ENCODE assay signal across 19 mouse cellular contexts in the genomic region with DNA sequence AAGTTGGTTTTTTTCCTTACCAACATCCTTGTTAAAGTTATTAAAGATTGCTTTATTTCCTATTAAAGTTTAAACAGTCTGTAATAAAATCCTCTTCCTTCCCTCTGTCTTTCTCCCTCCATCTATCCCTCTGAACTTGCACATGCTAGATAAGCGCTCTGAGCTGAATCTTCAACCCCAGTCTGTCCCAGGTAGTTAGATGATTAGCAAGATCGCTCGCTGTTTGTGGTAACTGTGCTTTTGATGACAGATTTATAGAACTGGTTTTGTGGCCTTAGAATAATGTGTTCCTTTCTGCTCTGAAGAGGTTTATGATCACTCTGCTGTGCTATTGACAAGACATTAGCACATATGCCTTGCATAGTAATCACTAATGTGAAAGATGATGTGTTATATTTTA.
"Had no signal": no experiment of that assay in that cellular context is flagged by ENCODE, and none has a peak within 500 bp of the region (broad histone marks: within the 10 kb centered on the region; RNA-seq: fewer than 3 reads in every experiment).

No protein-coding gene starts in this region.

- H3K27ac ChIP-seq: macrophage; midbrain, embryonic 13.5 days; midbrain, embryonic 15.5 days; neural tube, embryonic 12.5 days had no signal

- H3K36me3 ChIP-seq: lung, embryonic 15.5 days; midbrain, embryonic 13.5 days; midbrain, embryonic 15.5 days; neural tube, embryonic 12.5 days had no signal

- H3K27me3 ChIP-seq: lung, embryonic 15.5 days; megakaryocyte, embryonic 14.5 days; midbrain, embryonic 13.5 days; midbrain, embryonic 15.5 days; neural tube, embryonic 12.5 days had no signal

- H3K9ac ChIP-seq: lung, embryonic 15.5 days; midbrain, embryonic 13.5 days; midbrain, embryonic 15.5 days; neural tube, embryonic 12.5 days had no signal

- H3K4me3 ChIP-seq: lung, embryonic 15.5 days; megakaryocyte, embryonic 14.5 days; midbrain, embryonic 13.5 days; midbrain, embryonic 15.5 days; neural tube, embryonic 12.5 days had no signal

- H3K4me2 ChIP-seq: lung, embryonic 15.5 days; midbrain, embryonic 11.5 days; midbrain, embryonic 13.5 days; midbrain, embryonic 15.5 days; neural tube, embryonic 12.5 days had no signal

- DNase-seq: lung, adult 18-20 months; lung, postnatal 14 days; lung, postnatal 36 days; retina, postnatal 1 day; right cerebral cortex, adult 18-20 months; right cerebral cortex, postnatal 25 days; right cerebral cortex, postnatal 4 days; spleen, adult 18-20 months; thymus, adult 18-20 months; thymus, postnatal 14 days; thymus, postnatal 36 days had no signal

- H3K9me3 ChIP-seq: lung, embryonic 15.5 days; midbrain, embryonic 13.5 days; midbrain, embryonic 15.5 days; neural tube, embryonic 12.5 days had no signal

- ATAC-seq: lung, postnatal 0 days; midbrain, embryonic 13.5 days; midbrain, embryonic 15.5 days had no signal
